Mouse (Mus musculus) stomach, embryonic 14.5 days (tissue): ENCODE results near the gene Eps8. TPM values are rescaled to one million over a fixed set of nuclear protein-coding genes. Genes with fewer than 3 reads are reported as not detected.

Experiments
- ATAC-seq: fragments of 200-750 bp; cut with Nextera tagmentation; 2 replicates; pipeline ENCODE4 v1.8.0; 2017; ENCODE audit warnings: low read depth, moderate TSS enrichment; ENCODE audit not compliant: insufficient number of reproducible peaks, insufficient read depth, low FRiP score
- H3K27ac ChIP-seq: fragments of 300-500 bp; sonication (generic); 2 replicates; pipeline ENCODE4 v1.5.1; 2014; ENCODE audit warnings: mild to moderate bottlenecking, low read length, moderate library complexity, mixed read lengths
- H3K27me3 ChIP-seq: fragments of 300-500 bp; sonication (generic); 2 replicates; pipeline ENCODE4 v1.6.1; 2014; ENCODE audit warnings: low read length, control low read depth, mixed read lengths; ENCODE audit not compliant: control insufficient read depth, insufficient read depth
- H3K36me3 ChIP-seq: fragments of 300-500 bp; sonication (generic); 2 replicates; pipeline ENCODE4 v1.6.1; 2014; ENCODE audit warnings: mild to moderate bottlenecking, control low read depth, low read length, moderate library complexity, mixed read lengths; ENCODE audit not compliant: control insufficient read depth, insufficient read depth
- H3K4me1 ChIP-seq: fragments of 300-500 bp; sonication (generic); 2 replicates; pipeline ENCODE4 v1.6.1; 2014; ENCODE audit warnings: low read length, control low read depth, mixed read lengths; ENCODE audit not compliant: control insufficient read depth, insufficient read depth
- H3K4me2 ChIP-seq: fragments of 300-500 bp; sonication (generic); replicated peaks from 2 replicates; pipeline ENCODE4 v1.6.1; 2014; ENCODE audit warnings: low read depth, low read length, control low read depth
- H3K4me3 ChIP-seq: fragments of 300-500 bp; sonication (generic); 2 replicates; pipeline ENCODE4 v1.5.1; 2014; ENCODE audit warnings: low read depth, low read length, control low read depth
- H3K9ac ChIP-seq: fragments of 300-500 bp; sonication (generic); replicated peaks from 2 replicates; pipeline ENCODE4 v1.6.1; 2014; ENCODE audit warnings: low read depth, mild to moderate bottlenecking, control low read depth, low read length, moderate library complexity, mixed read lengths
- H3K9me3 ChIP-seq: fragments of 300-500 bp; sonication (generic); 2 replicates; pipeline ENCODE4 v1.6.1; 2016; ENCODE audit warnings: low read depth, low read length, control low read depth; ENCODE audit not compliant: control insufficient read depth
- WGBS: fragments of 180-500 bp; shearing (Covaris S2); extraction: QIAGEN DNeasy Blood & Tissue Kit; methylation state at CpG from one replicate; pipeline ENCODE4 v1.1.7; 2014; 5-methylcytosine and 5-hydroxymethylcytosine counted together
- polyA plus RNA-seq: library from polyadenylated mRNA; unstranded; fragments of >200 nt; fragmentation: Nextera tagmentation; extraction: Ambion mirVana; gene quantifications from 2 replicates; pipeline ENCODE4 v1.2.1, GENCODE M21; 2014

The Eps8 gene
- polyA plus RNA-seq, 1 experiment from 2014 or later, result 21.6 TPM

DNA sequence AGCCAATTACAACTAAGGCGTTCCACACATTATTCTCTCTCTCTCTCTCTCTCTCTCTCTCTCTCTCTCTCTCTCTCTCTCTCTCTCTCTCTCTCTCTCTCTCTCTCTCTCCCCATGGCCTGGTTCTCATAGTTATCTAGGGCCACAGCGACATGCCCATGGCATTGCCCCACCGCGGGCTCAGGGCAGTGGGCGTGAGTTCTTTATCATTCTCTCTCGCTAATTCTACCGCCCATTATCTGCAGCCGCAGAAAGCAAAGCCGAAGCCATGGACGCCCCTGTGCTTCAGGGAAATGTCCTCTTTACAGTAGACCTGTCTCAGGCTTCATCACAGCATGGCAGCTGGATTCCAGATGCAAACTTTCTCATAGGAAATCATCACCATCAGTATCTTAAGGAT lies 16.9 kb upstream of the Eps8 start:
- H3K9me3 ChIP-seq, result no peaks in the 10 kb centered on the region
- no peak for ATAC-seq
- H3K4me1 ChIP-seq, result no peaks in the 10 kb centered on the region
- 71% methylated on average over 10 of the region's 10 CpGs for WGBS
- no peak overlapping the region for H3K27ac ChIP-seq
- no peak overlapping the region for H3K9ac ChIP-seq
- no peaks in the 10 kb centered on the region for H3K27me3 ChIP-seq
- H3K36me3 ChIP-seq, result no peaks in the 10 kb centered on the region
- no peak overlapping the region for H3K4me2 ChIP-seq
- H3K4me3 ChIP-seq, result no peak overlapping the region

DNA sequence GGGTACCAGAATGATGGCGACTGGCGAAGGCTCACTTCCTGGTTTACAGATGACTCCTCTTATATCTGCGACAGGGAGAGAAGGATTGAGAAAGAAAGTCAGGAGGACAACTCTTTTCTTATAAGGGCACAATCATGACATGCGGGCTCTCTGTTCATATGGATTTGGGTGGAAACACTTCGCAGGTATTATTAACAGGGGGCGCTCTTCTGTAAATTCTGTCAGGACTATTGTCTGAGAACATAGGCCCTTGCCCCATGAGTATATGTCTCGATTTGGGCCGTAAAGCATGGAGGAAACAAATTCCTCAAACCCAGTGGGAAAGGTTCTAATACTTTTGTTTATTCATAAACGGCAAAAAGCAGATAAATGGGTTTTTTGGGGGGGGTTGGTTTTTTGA lies 16.1 kb upstream of the Eps8 start:
- Histone ChIP-seq H3K9me3 (no peaks in the 10 kb centered on the region), H3K9ac (no peak overlapping the region), H3K27ac (no peak overlapping the region), H3K4me1 (no peaks in the 10 kb centered on the region), H3K36me3 (no peaks in the 10 kb centered on the region), H3K4me3 (no peak overlapping the region), H3K4me2 (no peak overlapping the region), H3K27me3 (no peaks in the 10 kb centered on the region)
- 88% methylated on average over 9 of the region's 9 CpGs for WGBS
- no peak for ATAC-seq

DNA sequence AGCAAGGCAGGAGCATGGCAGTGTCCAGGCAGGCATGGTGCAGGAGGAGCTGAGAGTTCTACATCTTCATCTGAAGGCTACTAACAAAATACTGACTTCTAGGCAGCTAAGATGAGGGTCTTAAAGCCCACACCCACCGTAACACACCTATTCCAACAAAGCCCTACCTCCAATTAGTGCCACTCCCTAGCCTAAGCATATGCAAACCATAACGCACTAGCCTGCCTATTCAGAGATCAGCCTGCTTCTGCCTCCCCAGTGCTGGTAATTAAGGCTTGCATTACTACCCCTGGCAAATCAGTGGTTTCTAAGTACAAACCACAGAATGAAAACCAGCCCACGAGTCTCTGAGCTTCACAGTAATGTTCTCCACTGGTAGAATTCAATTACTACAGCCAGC lies 15.2 kb upstream of the Eps8 start:
- WGBS, result 93% methylated on average over 3 of the region's 3 CpGs

DNA sequence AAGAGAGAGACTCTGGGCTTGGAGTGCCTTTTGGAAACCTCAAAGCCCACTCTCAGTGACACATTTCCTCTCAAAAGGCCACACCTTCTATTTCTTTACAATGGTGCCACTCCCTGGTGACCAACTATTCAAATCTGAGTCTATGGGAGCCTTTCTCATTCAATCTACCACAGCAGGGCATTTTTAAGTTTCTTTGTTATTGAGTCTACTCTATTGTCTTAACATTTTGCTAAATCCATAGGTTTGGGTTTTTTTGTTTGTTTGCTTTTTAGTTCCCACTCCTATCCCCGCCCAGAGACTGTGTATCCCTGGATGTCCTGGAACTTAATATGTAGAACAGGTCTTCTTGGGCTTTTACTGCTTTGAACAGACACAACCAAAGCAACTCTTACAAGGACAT lies 14.8 kb upstream of the Eps8 start:
- Histone ChIP-seq H3K4me1 (no peaks in the 10 kb centered on the region), H3K4me3 (no peak overlapping the region), H3K27ac (no peak overlapping the region), H3K4me2 (no peak overlapping the region), H3K9ac (no peak overlapping the region), H3K36me3 (no peaks in the 10 kb centered on the region), H3K9me3 (no peaks in the 10 kb centered on the region), H3K27me3 (no peaks in the 10 kb centered on the region)
- ATAC-seq, result no peak
- 88% methylated on average over 1 of the region's 1 CpGs for WGBS

More for the DNA sequence above, 15.2 kb upstream of the Eps8 start:
- Histone ChIP-seq H3K27me3 (no peaks in the 10 kb centered on the region), H3K9ac (no peak overlapping the region), H3K4me2 (no peak overlapping the region), H3K36me3 (no peaks in the 10 kb centered on the region), H3K9me3 (no peaks in the 10 kb centered on the region), H3K27ac (no peak overlapping the region), H3K4me1 (no peaks in the 10 kb centered on the region), H3K4me3 (no peak overlapping the region)
- no peak for ATAC-seq

DNA sequence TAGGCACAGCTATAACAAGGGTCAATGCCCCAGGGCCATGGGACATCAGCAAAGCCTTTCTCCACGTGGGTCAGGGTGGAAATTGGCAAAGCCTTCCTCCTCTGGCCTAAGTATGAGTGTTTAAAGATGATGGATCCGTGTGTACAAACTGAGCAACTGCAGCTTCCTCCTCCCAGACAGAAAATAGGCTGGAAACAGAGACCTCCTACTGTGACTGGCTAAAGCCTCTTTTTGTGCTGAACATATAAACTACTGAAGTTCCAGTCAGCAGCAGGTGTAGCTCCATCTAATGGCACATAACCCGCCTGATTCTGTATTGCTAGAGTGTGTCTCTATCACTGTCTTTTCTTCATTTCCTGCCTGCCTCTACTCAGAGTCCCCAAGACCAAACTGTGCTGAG lies 13.7 kb upstream of the Eps8 start:
- no peaks in the 10 kb centered on the region for H3K9me3 ChIP-seq
- no peak overlapping the region for H3K4me3 ChIP-seq
- H3K4me2 ChIP-seq, result no peak overlapping the region
- H3K4me1 ChIP-seq, result no peaks in the 10 kb centered on the region
- H3K27ac ChIP-seq, result no peak overlapping the region
- H3K36me3 ChIP-seq, result no peaks in the 10 kb centered on the region
- no peak overlapping the region for H3K9ac ChIP-seq
- WGBS, result 58% methylated on average over 3 of the region's 3 CpGs
- ATAC-seq, result no peak
- no peaks in the 10 kb centered on the region for H3K27me3 ChIP-seq

DNA sequence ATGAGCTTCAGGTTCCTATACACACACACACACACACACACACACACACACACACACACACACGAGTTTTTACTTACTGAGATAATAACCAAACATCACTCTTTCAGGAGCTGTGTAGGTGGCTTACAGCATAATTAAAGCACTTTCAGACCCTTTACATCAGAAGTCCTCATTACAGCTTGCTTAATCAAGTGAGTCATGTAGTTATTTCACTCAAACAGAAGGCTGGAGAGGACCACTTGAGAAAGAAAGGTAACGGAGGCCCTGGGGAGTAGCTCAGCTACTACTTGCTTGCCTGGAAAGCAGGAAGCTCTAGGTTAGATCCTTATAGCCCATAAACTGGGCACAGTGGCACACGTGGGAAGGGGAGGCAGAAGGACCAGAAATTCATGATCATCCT lies 13.0 kb upstream of the Eps8 start:
- Histone ChIP-seq H3K4me3 (no peak overlapping the region), H3K4me2 (no peak overlapping the region), H3K9ac (no peak overlapping the region), H3K36me3 (no peaks in the 10 kb centered on the region), H3K4me1 (no peaks in the 10 kb centered on the region), H3K27me3 (no peaks in the 10 kb centered on the region), H3K27ac (no peak overlapping the region), H3K9me3 (no peaks in the 10 kb centered on the region)
- WGBS, result 73% methylated on average over 3 of the region's 3 CpGs
- no peak for ATAC-seq

DNA sequence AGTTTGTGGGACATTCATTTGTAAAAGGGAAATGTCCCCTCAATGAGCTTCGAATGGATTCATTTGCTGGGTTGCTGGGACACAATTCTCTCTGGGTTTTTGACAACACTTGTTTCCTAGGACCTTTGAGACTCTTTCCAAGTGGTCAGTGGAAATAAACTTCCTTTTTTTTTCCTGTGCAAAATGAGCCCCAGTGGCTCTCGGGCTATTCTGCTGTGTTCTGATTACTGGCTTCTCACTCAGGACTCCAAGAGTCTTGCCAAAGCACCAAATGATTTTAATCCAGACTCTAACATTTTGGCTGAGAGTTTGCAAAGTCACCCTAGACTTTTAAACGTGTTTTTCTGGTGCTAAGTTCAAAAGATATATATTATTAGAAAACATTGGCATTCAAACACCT lies 10.3 kb upstream of the Eps8 start:
- no peaks in the 10 kb centered on the region for H3K9me3 ChIP-seq
- 63% methylated on average over 3 of the region's 3 CpGs for WGBS
- ATAC-seq, result no peak
- no peaks in the 10 kb centered on the region for H3K36me3 ChIP-seq
- no peaks in the 10 kb centered on the region for H3K27me3 ChIP-seq
- no peak overlapping the region for H3K4me2 ChIP-seq
- no peaks in the 10 kb centered on the region for H3K4me1 ChIP-seq
- H3K27ac ChIP-seq, result no peak overlapping the region
- H3K9ac ChIP-seq, result no peak overlapping the region
- H3K4me3 ChIP-seq, result no peak overlapping the region

DNA sequence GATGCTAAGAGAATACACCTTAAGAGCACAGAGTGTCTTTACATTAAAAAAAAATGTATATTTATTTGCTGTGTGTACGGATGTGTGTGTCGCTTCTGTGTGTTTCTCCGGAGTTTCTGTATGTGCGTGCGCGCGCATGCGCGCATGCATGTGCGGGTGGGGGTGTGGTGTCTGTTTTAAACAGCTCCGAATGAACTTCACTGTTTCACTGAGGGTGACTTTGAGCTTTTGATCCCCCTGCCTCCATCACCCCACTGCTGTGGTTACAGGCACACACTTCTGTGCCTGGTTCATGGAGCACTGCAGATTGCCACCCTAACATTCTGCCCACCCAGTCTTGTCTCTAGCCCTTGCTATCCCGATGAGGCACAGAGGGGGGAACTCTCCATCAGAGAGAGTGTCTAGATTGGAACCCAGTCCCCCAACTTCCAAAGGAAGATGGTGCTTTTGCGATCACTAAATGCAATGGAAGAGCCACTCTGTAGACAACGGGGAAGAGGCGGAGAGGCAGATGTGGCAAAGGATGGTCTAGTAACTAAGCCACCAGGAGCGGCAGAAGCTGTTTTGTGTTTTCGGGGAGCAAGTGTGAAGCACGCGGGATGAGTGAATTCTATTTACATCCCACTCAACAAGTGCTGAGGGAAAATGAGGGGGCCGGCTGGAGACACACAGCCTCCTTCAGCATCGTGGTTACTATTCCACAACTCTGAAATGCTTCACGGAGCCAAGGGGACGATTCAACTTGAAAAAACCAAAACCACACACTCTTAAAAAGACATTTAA lies 7.1 kb upstream of the Eps8 start:
- H3K27ac ChIP-seq, result no peak overlapping the region
- no peak for ATAC-seq
- no peaks in the 10 kb centered on the region; the same call in 1 of the 2 replicates for H3K9me3 ChIP-seq
- no peaks in the 10 kb centered on the region for H3K4me1 ChIP-seq
- H3K4me2 ChIP-seq, result no peak overlapping the region
- H3K36me3 ChIP-seq, result no peaks in the 10 kb centered on the region
- WGBS, result 93% methylated on average over 23 of the region's 23 CpGs
- no peak overlapping the region for H3K9ac ChIP-seq
- H3K4me3 ChIP-seq, result no peak overlapping the region
- H3K27me3 ChIP-seq, result no peaks in the 10 kb centered on the region
